Mouse (Mus musculus): Measurements from ENCODE around the gene Zfp2. TPM values are rescaled to one million over a fixed set of nuclear protein-coding genes. Genes with fewer than 3 reads are reported as not detected.

The Zfp2 gene
- total RNA-seq (2021), result 10 to 100 TPM; 20.2 to 20.7 TPM
- long read RNA-seq, experiment 1, partial matches to known transcripts, result 2 of 27 reads
- long read RNA-seq, experiment 1, other reads (novel, unspliced or antisense), result 25 of 27 reads
- long read RNA-seq, experiment 2, partial matches to known transcripts, result 3 of 23 reads
- long read RNA-seq, experiment 2, other reads (novel, unspliced or antisense), result 18 of 23 reads

GRCm38 (mm10) chr11:50915671-50916320, at the start of gene Zfp2:
Zfp2 (minus strand) TSS chr11:50916165.
- intact Hi-C loops (cut with DNase I), result no loop called here
- peak; percentile 95 to 96 for DNase-seq (ENCODE audit: low spot score in 2 of 2)

- DNase-seq (ENCODE audit: low spot score in 2 of 2), result no peak
- intact Hi-C loops (cut with DNase I), result no loop called here
Measured at GRCm38 (mm10) chr11:50964886-50965285, 48.9 kb upstream of the Zfp2 start.

GRCm38 (mm10) chr11:50953665-50954064, 37.7 kb upstream of the Zfp2 start, which contains the start of gene Prop1:
Prop1 (minus strand) TSS chr11:50953765.
- intact Hi-C loops (cut with DNase I), result no loop called here
- no peak for DNase-seq (ENCODE audit: low spot score in 2 of 2)

- intact Hi-C loops (cut with DNase I), result no loop called here
- peak; percentile 26 to 39 for DNase-seq (ENCODE audit: low spot score in 2 of 2)
Measured at GRCm38 (mm10) chr11:50952290-50952689, 36.3 kb upstream of the Zfp2 start.

- DNase-seq (ENCODE audit: low spot score in 2 of 2), result no peak
- intact Hi-C loops (cut with DNase I), result loop anchor here (5.0 kb wide), 1 partner anchor 89 kb away; no protein-coding TSS in a partner anchor
Measured at GRCm38 (mm10) chr11:50943506-50943905, 27.5 kb upstream of the Zfp2 start, which contains the start of gene 4933414I15Rik. 4933414I15Rik (minus strand) TSS chr11:50943765.

GRCm38 (mm10) chr11:50942386-50942785, 26.4 kb upstream of the Zfp2 start:
- DNase-seq (ENCODE audit: low spot score in 2 of 2), result no peak
- intact Hi-C loops (cut with DNase I), result loop anchor here (5.0 kb wide), 1 partner anchor 90 kb away; no protein-coding TSS in a partner anchor

- DNase-seq (ENCODE audit: low spot score in 2 of 2), result peak in 1 of 2 experiments; percentile 39
- intact Hi-C loops (cut with DNase I), result loop anchor here (5.0 kb wide), 2 partner anchors 93 to 328 kb away; no protein-coding TSS in a partner anchor
Measured at GRCm38 (mm10) chr11:50939621-50940366, 23.8 kb upstream of the Zfp2 start.

GRCm38 (mm10) chr11:50938435-50938834, 22.5 kb upstream of the Zfp2 start:
- intact Hi-C loops (cut with DNase I), result loop anchor here (5.0 kb wide), 1 partner anchor 329 kb away; no protein-coding TSS in a partner anchor
- no peak for DNase-seq (ENCODE audit: low spot score in 2 of 2)

- DNase-seq (ENCODE audit: low spot score in 2 of 2), result no peak
- intact Hi-C loops (cut with DNase I), result no loop called here
Measured at GRCm38 (mm10) chr11:50932040-50932439, 16.1 kb upstream of the Zfp2 start.

GRCm38 (mm10) chr11:50931451-50931866, 15.5 kb upstream of the Zfp2 start, which contains the start of gene Zfp354b:
Zfp354b (minus strand) TSS chr11:50931633.
- intact Hi-C loops (cut with DNase I), result loop anchor here (1.0 kb wide), 1 partner anchor 43 kb away; no protein-coding TSS in a partner anchor
- DNase-seq (ENCODE audit: low spot score in 2 of 2), result peak; percentile 85 to 91

- intact Hi-C loops (cut with DNase I), result loop anchor here (1.0 kb wide), 1 partner anchor 43 kb away; no protein-coding TSS in a partner anchor
- no peak for DNase-seq (ENCODE audit: low spot score in 2 of 2)
Measured at GRCm38 (mm10) chr11:50931021-50931420, 15.1 kb upstream of the Zfp2 start.

GRCm38 (mm10) chr11:50930469-50931014, 14.6 kb upstream of the Zfp2 start:
- no peak for DNase-seq (ENCODE audit: low spot score in 2 of 2)
- intact Hi-C loops (cut with DNase I), result loop anchor here (1.0 kb wide), 1 partner anchor 42 kb away; no protein-coding TSS in a partner anchor

- intact Hi-C loops (cut with DNase I), result no loop called here
- DNase-seq (ENCODE audit: low spot score in 2 of 2), result no peak
Measured at GRCm38 (mm10) chr11:50914461-50914860, 1.5 kb downstream of the Zfp2 start.

- intact Hi-C loops (cut with DNase I), result loop anchor here (2.0 kb wide), 1 partner anchor 26 kb away; the partner anchor contains the start of gene Zfp454
- DNase-seq (ENCODE audit: low spot score in 2 of 2), result no peak
Measured at GRCm38 (mm10) chr11:50913301-50913700, 2.7 kb downstream of the Zfp2 start.

GRCm38 (mm10) chr11:50908136-50908535, 7.8 kb downstream of the Zfp2 start:
- peak; percentile 32 to 55 for DNase-seq (ENCODE audit: low spot score in 2 of 2)
- intact Hi-C loops (cut with DNase I), result no loop called here

- DNase-seq (ENCODE audit: low spot score in 2 of 2), result no peak
- intact Hi-C loops (cut with DNase I), result no loop called here
Measured at GRCm38 (mm10) chr11:50897359-50897758, 18.6 kb downstream of the Zfp2 start.

- intact Hi-C loops (cut with DNase I), result no loop called here
- DNase-seq (ENCODE audit: low spot score in 2 of 2), result no peak
Measured at GRCm38 (mm10) chr11:50892441-50892840, 23.5 kb downstream of the Zfp2 start.

GRCm38 (mm10) chr11:50887390-50888128, 28.4 kb downstream of the Zfp2 start, which contains the start of gene Zfp454:
Zfp454 (minus strand) TSS chr11:50887651.
- peak; percentile 95 for DNase-seq (ENCODE audit: low spot score in 2 of 2)
- intact Hi-C loops (cut with DNase I), result loop anchor here (1.0 to 2.0 kb wide), 2 partner anchors 25 to 44 kb away; partner anchors contain the start of gene Zfp354b
